Mouse (Mus musculus): ENCODE measurements at regions not wholly inside any gene's neighbourhood (a gene's known extent, or its start where the extent isn't known, plus 50 kb on each side); places are given as distances from the start of the nearest gene placed in this dataset.

- H3K4me3 ChIP-seq (ENCODE audit: low read depth, low read length) = no peak overlapping the region
- H3K27me3 ChIP-seq (ENCODE audit: control insufficient read depth, insufficient read depth, low read length) = no peaks in the 10 kb centered on the region
- WGBS = 53% methylated on average over 7 of the region's 7 CpGs
- H3K36me3 ChIP-seq (ENCODE audit: control insufficient read depth, insufficient read depth, low read length) = no peaks in the 10 kb centered on the region
- no peak overlapping the region for H3K27ac ChIP-seq (ENCODE audit: insufficient read depth, low read depth, low read length)
- peaks cover 2% of the 10 kb centered on the region; the same call in 1 of the 2 replicates for H3K4me1 ChIP-seq (ENCODE audit: control insufficient read depth, insufficient read depth, insufficient read length, low read length)
- no peak for TF ChIP-seq POLR2A (IDR thresholded peaks at IDR 0.05; ENCODE audit: low read depth, low read length)
- no peak for TF ChIP-seq CTCF (IDR thresholded peaks at IDR 0.05; ENCODE audit: extremely low read depth, insufficient read length, insufficient replicate concordance, low read depth, low read length)
Observed at GRCm38 (mm10) chr6:50969997-50970396, 315.8 kb upstream of the Npvf start.

GRCm38 (mm10) chr6:50970770-50971169, 316.5 kb upstream of the Npvf start:
- H3K36me3 ChIP-seq (ENCODE audit: control insufficient read depth, insufficient read depth, low read length) = no peaks in the 10 kb centered on the region
- no peak overlapping the region for H3K4me3 ChIP-seq (ENCODE audit: low read depth, low read length)
- H3K27ac ChIP-seq (ENCODE audit: insufficient read depth, low read depth, low read length) = no peak overlapping the region
- 86% methylated on average over 8 of the region's 8 CpGs for WGBS
- H3K4me1 ChIP-seq (ENCODE audit: control insufficient read depth, insufficient read depth, insufficient read length, low read length) = peaks cover 2% of the 10 kb centered on the region; the same call in 1 of the 2 replicates
- TF ChIP-seq CTCF (IDR thresholded peaks at IDR 0.05; ENCODE audit: extremely low read depth, insufficient read length, insufficient replicate concordance, low read depth, low read length) = no peak
- TF ChIP-seq POLR2A (IDR thresholded peaks at IDR 0.05; ENCODE audit: low read depth, low read length) = no peak
- no peaks in the 10 kb centered on the region for H3K27me3 ChIP-seq (ENCODE audit: control insufficient read depth, insufficient read depth, low read length)

- no peak for TF ChIP-seq CTCF (IDR thresholded peaks at IDR 0.05; ENCODE audit: extremely low read depth, insufficient read length, insufficient replicate concordance, low read depth, low read length)
- no peak for TF ChIP-seq POLR2A (IDR thresholded peaks at IDR 0.05; ENCODE audit: low read depth, low read length)
- no peak overlapping the region for H3K4me3 ChIP-seq (ENCODE audit: low read depth, low read length)
- H3K27me3 ChIP-seq (ENCODE audit: control insufficient read depth, insufficient read depth, low read length) = no peaks in the 10 kb centered on the region
- 91% methylated on average over 4 of the region's 4 CpGs for WGBS
- H3K4me1 ChIP-seq (ENCODE audit: control insufficient read depth, insufficient read depth, insufficient read length, low read length) = peaks cover 2% of the 10 kb centered on the region; the same call in 1 of the 2 replicates
- no peaks in the 10 kb centered on the region for H3K36me3 ChIP-seq (ENCODE audit: control insufficient read depth, insufficient read depth, low read length)
- peak overlapping the region; percentile 7; the same call in 1 of the 2 replicates for H3K27ac ChIP-seq (ENCODE audit: insufficient read depth, low read depth, low read length)
Observed at GRCm38 (mm10) chr6:50972268-50972667, 318.0 kb upstream of the Npvf start.

- Histone ChIP-seq H3K4me3 (ENCODE audit: low read depth, low read length) (no peak overlapping the region), H3K36me3 (ENCODE audit: control insufficient read depth, insufficient read depth, low read length) (no peaks in the 10 kb centered on the region), H3K27ac (ENCODE audit: insufficient read depth, low read depth, low read length) (peak overlapping the region; percentile 47; the same call in 1 of the 2 replicates), H3K4me1 (ENCODE audit: control insufficient read depth, insufficient read depth, insufficient read length, low read length) (peaks cover 2% of the 10 kb centered on the region; the same call in 1 of the 2 replicates), H3K27me3 (ENCODE audit: control insufficient read depth, insufficient read depth, low read length) (no peaks in the 10 kb centered on the region)
- TF ChIP-seq POLR2A (IDR thresholded peaks at IDR 0.05; ENCODE audit: low read depth, low read length) = no peak
- no peak for TF ChIP-seq CTCF (IDR thresholded peaks at IDR 0.05; ENCODE audit: extremely low read depth, insufficient read length, insufficient replicate concordance, low read depth, low read length)
- 77% methylated on average over 2 of the region's 2 CpGs for WGBS
Observed at GRCm38 (mm10) chr6:50973231-50973654, 319.0 kb upstream of the Npvf start.

GRCm38 (mm10) chr6:50973815-50974214, 319.6 kb upstream of the Npvf start:
- Histone ChIP-seq H3K27me3 (ENCODE audit: control insufficient read depth, insufficient read depth, low read length) (no peaks in the 10 kb centered on the region), H3K4me3 (ENCODE audit: low read depth, low read length) (no peak overlapping the region), H3K36me3 (ENCODE audit: control insufficient read depth, insufficient read depth, low read length) (no peaks in the 10 kb centered on the region), H3K4me1 (ENCODE audit: control insufficient read depth, insufficient read depth, insufficient read length, low read length) (peaks cover 2% of the 10 kb centered on the region; the same call in 1 of the 2 replicates), H3K27ac (ENCODE audit: insufficient read depth, low read depth, low read length) (peak overlapping the region; percentile 53; the same call in 1 of the 2 replicates)
- no peak for TF ChIP-seq CTCF (IDR thresholded peaks at IDR 0.05; ENCODE audit: extremely low read depth, insufficient read length, insufficient replicate concordance, low read depth, low read length)

- Histone ChIP-seq H3K27ac (ENCODE audit: insufficient read depth, low read depth, low read length) (no peak overlapping the region), H3K4me1 (ENCODE audit: control insufficient read depth, insufficient read depth, insufficient read length, low read length) (no peaks in the 10 kb centered on the region), H3K4me3 (ENCODE audit: low read depth, low read length) (no peak overlapping the region), H3K27me3 (ENCODE audit: control insufficient read depth, insufficient read depth, low read length) (no peaks in the 10 kb centered on the region), H3K36me3 (ENCODE audit: control insufficient read depth, insufficient read depth, low read length) (no peaks in the 10 kb centered on the region)
- TF ChIP-seq POLR2A (IDR thresholded peaks at IDR 0.05; ENCODE audit: low read depth, low read length) = no peak
- no peak for TF ChIP-seq CTCF (IDR thresholded peaks at IDR 0.05; ENCODE audit: extremely low read depth, insufficient read length, insufficient replicate concordance, low read depth, low read length)
- 18% methylated on average over 1 of the region's 1 CpGs for WGBS
Observed at GRCm38 (mm10) chr6:50974961-50975360, 320.7 kb upstream of the Npvf start.

GRCm38 (mm10) chr6:50976973-50977372, 322.7 kb upstream of the Npvf start:
- no peak overlapping the region for H3K4me3 ChIP-seq (ENCODE audit: low read depth, low read length)
- no peaks in the 10 kb centered on the region for H3K4me1 ChIP-seq (ENCODE audit: control insufficient read depth, insufficient read depth, insufficient read length, low read length)
- no peaks in the 10 kb centered on the region for H3K36me3 ChIP-seq (ENCODE audit: control insufficient read depth, insufficient read depth, low read length)
- TF ChIP-seq CTCF (IDR thresholded peaks at IDR 0.05; ENCODE audit: extremely low read depth, insufficient read length, insufficient replicate concordance, low read depth, low read length) = no peak
- H3K27ac ChIP-seq (ENCODE audit: insufficient read depth, low read depth, low read length) = peak overlapping the region; percentile 8; the same call in 1 of the 2 replicates
- WGBS = 65% methylated on average over 7 of the region's 7 CpGs
- H3K27me3 ChIP-seq (ENCODE audit: control insufficient read depth, insufficient read depth, low read length) = no peaks in the 10 kb centered on the region

Data from small intestine, adult 2 months (tissue).